Mouse (Mus musculus) forebrain, embryonic 10.5 days (tissue): ENCODE data around the gene Vmn1r204. TPM values are rescaled to one million over a fixed set of nuclear protein-coding genes. Genes with fewer than 3 reads are reported as not detected.
"Not testable (repeated sequence)": the region's sequence is repeated elsewhere in the genome, so short reads cannot be mapped to it uniquely, and the experiment has no call there.

Source experiments
- DNase-seq: peaks from one replicate; pipeline ENCODE4 v3.0.0-alpha.2; 2017; ENCODE audit warnings: low spot score; ENCODE audit errors: extremely low spot score
- H3K27ac ChIP-seq: fragments of 300-500 bp; sonication (generic); 2 replicates; pipeline ENCODE4 v1.5.1; 2016; ENCODE audit warnings: mild to moderate bottlenecking
- H3K27me3 ChIP-seq: fragments of 300-500 bp; sonication (generic); 2 replicates; pipeline ENCODE4 v1.6.1; 2016; ENCODE audit warnings: mild to moderate bottlenecking; ENCODE audit not compliant: poor library complexity, severe bottlenecking
- H3K36me3 ChIP-seq: fragments of 300-500 bp; sonication (generic); replicated peaks from 2 replicates; pipeline ENCODE4 v1.6.1; 2016; ENCODE audit warnings: mild to moderate bottlenecking, moderate library complexity
- H3K4me1 ChIP-seq: fragments of 300-500 bp; sonication (generic); 2 replicates; pipeline ENCODE4 v1.6.1; 2016
- H3K4me3 ChIP-seq: fragments of 300-500 bp; sonication (generic); 2 replicates; pipeline ENCODE4 v1.5.1; 2016; ENCODE audit warnings: mild to moderate bottlenecking, moderate library complexity
- H3K9me3 ChIP-seq: fragments of 300-500 bp; sonication (generic); 2 replicates; pipeline ENCODE4 v1.6.1; 2016; ENCODE audit warnings: mild to moderate bottlenecking, moderate library complexity
- WGBS: fragments of 180-500 bp; shearing (Covaris S2); methylation state at CpG from one replicate; pipeline ENCODE4 v1.1.7; 2016; 5-methylcytosine and 5-hydroxymethylcytosine counted together
- polyA plus RNA-seq: library from polyadenylated mRNA; unstranded; fragments of >200 nt; fragmentation: Nextera tagmentation; extraction: Ambion mirVana; gene quantifications from 2 replicates; pipeline ENCODE4 v1.2.1, GENCODE M21; 2016

Vmn1r204 gene
- not detected in 2 replicates for polyA plus RNA-seq

GRCm38 (mm10) chr13:22552898-22553297 lies at the start of gene Vmn1r204:
Gene Vmn1r204, plus strand, starts transcription at chr13:22553198.
- not testable (repeated sequence) for DNase-seq, H3K9me3 ChIP-seq, H3K36me3 ChIP-seq, H3K4me3 ChIP-seq, H3K4me1 ChIP-seq, H3K27ac ChIP-seq, H3K27me3 ChIP-seq
- 68% methylated on average over 1 of the region's 1 CpGs for WGBS

DNA sequence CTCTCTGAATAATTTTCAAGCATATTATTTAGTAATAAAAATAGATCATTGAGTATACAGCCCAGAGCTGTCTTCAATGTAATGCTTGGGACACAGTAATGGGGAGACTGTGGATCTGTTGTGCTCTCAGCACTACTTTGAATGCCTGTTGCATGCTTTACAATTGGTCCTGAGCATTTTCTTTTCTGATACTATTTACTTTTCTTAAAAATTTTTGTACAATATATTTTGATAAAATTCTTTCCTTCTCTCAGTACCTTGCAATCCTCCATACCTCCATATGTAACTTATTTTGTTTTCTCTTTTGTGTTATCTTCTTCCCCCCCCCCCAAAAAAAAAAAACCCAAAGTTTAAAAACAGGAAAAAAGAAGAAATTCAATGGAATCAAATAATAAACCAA lies 47.7 kb upstream of the Vmn1r204 start, which contains the start of gene Vmn1r202:
Gene Vmn1r202, minus strand, starts transcription at position 101 of the 400 bp plus-strand sequence.
- no peaks in the 10 kb centered on the region for H3K36me3 ChIP-seq
- no peak within 1 kb of the TSS for H3K4me3 ChIP-seq
- H3K9me3 ChIP-seq, result no peaks in the 10 kb centered on the region
- no peaks in the 10 kb centered on the region for H3K27me3 ChIP-seq
- no peaks in the 10 kb centered on the region for H3K4me1 ChIP-seq
- no peak within 1 kb of the TSS for H3K27ac ChIP-seq
- no peak for DNase-seq

- H3K27me3 ChIP-seq, result no peaks in the 10 kb centered on the region
- no peaks in the 10 kb centered on the region for H3K4me1 ChIP-seq
- no peaks in the 10 kb centered on the region for H3K36me3 ChIP-seq
- H3K4me3 ChIP-seq, result no peak within 1 kb of the TSS
- no peak within 1 kb of the TSS for H3K27ac ChIP-seq
- no peaks in the 10 kb centered on the region for H3K9me3 ChIP-seq
- DNase-seq, result no peak
Measured at GRCm38 (mm10) chr13:22517814-22518213, 35.2 kb upstream of the Vmn1r204 start, which contains the start of gene Vmn1r203. Gene Vmn1r203, plus strand, starts transcription at chr13:22518114.

GRCm38 (mm10) chr13:22574911-22575310 lies 21.9 kb downstream of the Vmn1r204 start:
- H3K9me3 ChIP-seq, H3K4me1 ChIP-seq, H3K36me3 ChIP-seq, DNase-seq, H3K4me3 ChIP-seq, H3K27me3 ChIP-seq, H3K27ac ChIP-seq: not testable (repeated sequence)
- 88% methylated on average over 3 of the region's 3 CpGs for WGBS

- not testable (repeated sequence) for DNase-seq, H3K4me3 ChIP-seq, H3K4me1 ChIP-seq, H3K36me3 ChIP-seq, H3K27ac ChIP-seq, H3K27me3 ChIP-seq, H3K9me3 ChIP-seq
- 82% methylated on average over 14 of the region's 14 CpGs for WGBS
Measured at GRCm38 (mm10) chr13:22583336-22583735, 30.3 kb downstream of the Vmn1r204 start.

- H3K4me3 ChIP-seq, result no peak within 1 kb of the TSS
- no peaks in the 10 kb centered on the region for H3K9me3 ChIP-seq
- DNase-seq, result no peak
- H3K27me3 ChIP-seq, result no peaks in the 10 kb centered on the region
- no peaks in the 10 kb centered on the region for H3K4me1 ChIP-seq
- no peak within 1 kb of the TSS for H3K27ac ChIP-seq
- no peaks in the 10 kb centered on the region for H3K36me3 ChIP-seq
- 94% methylated on average over 3 of the region's 3 CpGs for WGBS
Measured at GRCm38 (mm10) chr13:22592900-22593299, 39.9 kb downstream of the Vmn1r204 start, which contains the start of gene Vmn1r205. Gene Vmn1r205, minus strand, starts transcription at chr13:22593000.

Other genes with a start within 250 kb of the Vmn1r204 start
- not detected in 2 replicates for gene Vmn1r197, start 228.6 kb upstream of the Vmn1r204 start, polyA plus RNA-seq
- gene Vmn1r198, start 202.8 kb upstream of the Vmn1r204 start, polyA plus RNA-seq, result not detected in 2 replicates
- gene Vmn1r199, start 173.4 kb upstream of the Vmn1r204 start, polyA plus RNA-seq, result not detected in 2 replicates
- gene Vmn1r200, start 162.8 kb upstream of the Vmn1r204 start, polyA plus RNA-seq, result not detected in 2 replicates
- gene Vmn1r201, start 81.3 kb upstream of the Vmn1r204 start, polyA plus RNA-seq, result not detected in 2 replicates
- 0.04 TPM in 1 of 2 replicates, not detected in the other for gene Vmn1r202, start 47.8 kb upstream of the Vmn1r204 start, polyA plus RNA-seq
- not detected in 2 replicates for gene Vmn1r203, start 35.1 kb upstream of the Vmn1r204 start, polyA plus RNA-seq
- gene Vmn1r205, start 39.8 kb downstream of the Vmn1r204 start, polyA plus RNA-seq, result not detected in 2 replicates
- not detected in 2 replicates for gene Vmn1r206, start 71.1 kb downstream of the Vmn1r204 start, polyA plus RNA-seq
- not detected in 2 replicates for gene Vmn1r207-ps, start 176.4 kb downstream of the Vmn1r204 start, polyA plus RNA-seq
- not detected in 2 replicates for gene Vmn1r208, start 224.2 kb downstream of the Vmn1r204 start, polyA plus RNA-seq